Mouse (Mus musculus) midbrain, embryonic 10.5 days (tissue): ENCODE data around the gene Agxt. TPM values are rescaled to one million over a fixed set of nuclear protein-coding genes. Genes with fewer than 3 reads are reported as not detected.

Experiments used
- DNase-seq: peaks from one replicate; pipeline ENCODE4 v3.0.0-alpha.2; 2017; ENCODE audit warnings: low spot score
- H3K27ac ChIP-seq: fragments of 300-500 bp; sonication (generic); replicated peaks from 2 replicates; pipeline ENCODE4 v1.5.1; 2016; ENCODE audit warnings: mild to moderate bottlenecking
- H3K27me3 ChIP-seq: fragments of 300-500 bp; sonication (generic); 2 replicates; pipeline ENCODE4 v1.6.1; 2016; ENCODE audit warnings: low read depth, mild to moderate bottlenecking; ENCODE audit not compliant: poor library complexity, severe bottlenecking
- H3K36me3 ChIP-seq: fragments of 300-500 bp; sonication (generic); 2 replicates; pipeline ENCODE4 v1.6.1; 2016; ENCODE audit warnings: mild to moderate bottlenecking, moderate library complexity
- H3K4me1 ChIP-seq: fragments of 300-500 bp; sonication (generic); 2 replicates; pipeline ENCODE4 v1.6.1; 2016
- H3K4me3 ChIP-seq: fragments of 300-500 bp; sonication (generic); 2 replicates; pipeline ENCODE4 v1.5.1; 2016; ENCODE audit warnings: mild to moderate bottlenecking, moderate library complexity
- H3K9me3 ChIP-seq: fragments of 300-500 bp; sonication (generic); replicated peaks from 2 replicates; pipeline ENCODE4 v1.6.1; 2016; ENCODE audit warnings: mild to moderate bottlenecking
- WGBS: fragments of 180-500 bp; shearing (Covaris S2); methylation state at CpG from one replicate; pipeline ENCODE4 v1.1.7; 2016; 5-methylcytosine and 5-hydroxymethylcytosine counted together
- polyA plus RNA-seq: library from polyadenylated mRNA; unstranded; fragments of >200 nt; fragmentation: Nextera tagmentation; extraction: Ambion mirVana; gene quantifications from 2 replicates; pipeline ENCODE4 v1.2.1, GENCODE M21; 2016

Agxt gene
- polyA plus RNA-seq: not detected in 2 replicates

DNA sequence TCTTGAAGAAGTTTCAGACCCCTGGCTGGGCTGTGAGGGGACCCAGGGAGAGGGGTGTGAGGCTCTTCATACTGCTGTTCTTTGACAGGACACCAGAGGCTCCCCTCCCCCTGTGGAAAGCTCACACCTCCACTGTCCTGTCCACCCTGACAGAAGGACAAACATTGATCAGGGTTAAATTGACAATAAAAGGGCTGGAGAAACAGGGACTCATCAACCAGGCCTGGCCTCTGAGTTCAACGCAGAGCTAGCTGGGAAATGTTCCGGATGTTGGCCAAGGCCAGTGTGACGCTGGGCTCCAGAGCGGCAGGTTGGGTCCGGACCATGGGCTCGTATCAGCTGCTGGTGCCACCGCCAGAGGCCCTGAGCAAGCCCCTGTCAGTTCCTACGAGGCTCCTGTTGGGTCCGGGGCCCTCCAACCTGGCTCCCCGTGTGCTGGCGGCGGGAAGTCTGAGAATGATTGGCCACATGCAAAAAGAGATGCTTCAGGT lies at the start of gene Agxt:
Agxt (plus strand) TSS at position 205 of the 491 bp plus-strand sequence.
- Histone ChIP-seq H3K4me3 (no peak within 1 kb of the TSS), H3K4me1 (0 out of 2 replicates have a peak, but pooled peaks cover 6% of the 10 kb centered on the region), H3K27ac (no peak within 1 kb of the TSS), H3K36me3 (no peaks in the 10 kb centered on the region), H3K27me3 (no peaks in the 10 kb centered on the region), H3K9me3 (no peaks in the 10 kb centered on the region)
- WGBS: 88% methylated on average over 12 of the region's 12 CpGs
- no peak for DNase-seq

DNA sequence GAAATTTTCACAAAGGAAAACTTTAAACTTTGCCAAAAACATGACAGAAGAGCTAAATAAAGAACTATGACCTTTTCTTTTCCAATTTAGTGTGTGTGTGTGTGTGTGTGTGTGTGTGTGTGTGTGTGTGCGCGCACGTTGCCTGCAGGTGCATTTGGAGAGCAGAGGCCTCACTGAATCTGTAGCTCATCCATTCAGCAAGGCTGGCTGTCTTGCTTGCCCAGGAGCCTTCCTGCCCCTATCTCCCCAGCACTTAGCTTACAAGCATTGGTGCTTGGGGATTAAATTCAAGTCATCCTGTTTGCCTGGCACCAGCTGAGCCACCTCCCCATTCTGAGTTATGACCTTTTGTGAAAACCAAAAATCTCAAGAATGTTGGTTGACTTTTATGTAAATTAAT lies 42.5 kb upstream of the Agxt start:
- Histone ChIP-seq H3K4me1 (peaks cover 22% of the 10 kb centered on the region), H3K9me3 (no peaks in the 10 kb centered on the region), H3K27me3 (0 out of 2 replicates have a peak, but pooled peaks cover 4% of the 10 kb centered on the region), H3K27ac (no peak overlapping the region), H3K4me3 (no peak overlapping the region), H3K36me3 (peaks cover 2% of the 10 kb centered on the region; the same call in 1 of the 2 replicates)
- no peak for DNase-seq
- WGBS: 94% methylated on average over 3 of the region's 3 CpGs

DNA sequence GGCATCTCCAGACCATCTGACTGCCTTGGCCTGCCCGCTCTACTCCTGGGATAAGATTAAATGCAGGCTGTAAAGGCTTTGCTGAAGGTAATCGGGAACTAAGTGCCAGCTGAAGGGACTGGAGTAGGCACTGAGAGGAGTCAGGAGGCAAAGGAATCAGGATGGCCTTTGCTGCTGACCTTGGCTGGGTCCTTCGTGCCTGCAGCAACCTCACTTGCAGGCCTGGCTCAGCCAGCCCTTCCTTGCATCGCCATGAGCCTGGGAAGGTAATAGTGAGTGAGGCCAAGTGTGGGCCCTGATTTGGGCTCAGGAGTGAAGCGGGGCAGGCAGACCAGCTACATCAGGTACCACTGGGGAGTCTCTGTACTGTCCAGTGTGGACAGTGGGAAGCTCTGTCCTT lies 36.1 kb upstream of the Agxt start:
- no peak overlapping the region for H3K4me3 ChIP-seq
- peaks cover 61% of the 10 kb centered on the region for H3K27me3 ChIP-seq
- no peak for DNase-seq
- no peak overlapping the region for H3K27ac ChIP-seq
- WGBS: 94% methylated on average over 5 of the region's 5 CpGs
- H3K4me1 ChIP-seq: peaks cover 53% of the 10 kb centered on the region
- H3K9me3 ChIP-seq: no peaks in the 10 kb centered on the region
- H3K36me3 ChIP-seq: no peaks in the 10 kb centered on the region; the same call in 1 of the 2 replicates

DNA sequence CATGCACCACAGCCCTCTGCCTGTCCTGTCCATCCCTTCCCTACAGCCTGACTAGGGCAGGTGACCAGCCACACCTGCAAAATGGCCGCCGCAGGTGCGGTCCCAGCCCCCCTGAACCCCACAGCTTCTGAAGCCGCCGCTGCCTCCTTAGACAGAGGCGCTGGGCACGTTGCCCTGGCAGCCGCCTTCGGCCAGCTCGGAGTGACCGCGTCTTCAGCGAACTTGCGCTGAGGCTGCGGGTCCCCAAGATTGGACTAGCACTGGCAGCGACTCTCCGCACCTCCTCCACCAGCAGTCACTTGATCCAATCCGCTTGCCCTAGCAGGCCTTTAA lies 34.8 kb upstream of the Agxt start:
- peak overlapping the region; percentile 86 for H3K27ac ChIP-seq
- DNase-seq: no peak
- H3K27me3 ChIP-seq: peaks cover 61% of the 10 kb centered on the region
- peaks cover 50% of the 10 kb centered on the region for H3K4me1 ChIP-seq
- WGBS: 4% methylated on average over 18 of the region's 18 CpGs
- H3K4me3 ChIP-seq: peak overlapping the region; percentile 79
- no peaks in the 10 kb centered on the region for H3K9me3 ChIP-seq
- H3K36me3 ChIP-seq: no peaks in the 10 kb centered on the region; the same call in 1 of the 2 replicates

DNA sequence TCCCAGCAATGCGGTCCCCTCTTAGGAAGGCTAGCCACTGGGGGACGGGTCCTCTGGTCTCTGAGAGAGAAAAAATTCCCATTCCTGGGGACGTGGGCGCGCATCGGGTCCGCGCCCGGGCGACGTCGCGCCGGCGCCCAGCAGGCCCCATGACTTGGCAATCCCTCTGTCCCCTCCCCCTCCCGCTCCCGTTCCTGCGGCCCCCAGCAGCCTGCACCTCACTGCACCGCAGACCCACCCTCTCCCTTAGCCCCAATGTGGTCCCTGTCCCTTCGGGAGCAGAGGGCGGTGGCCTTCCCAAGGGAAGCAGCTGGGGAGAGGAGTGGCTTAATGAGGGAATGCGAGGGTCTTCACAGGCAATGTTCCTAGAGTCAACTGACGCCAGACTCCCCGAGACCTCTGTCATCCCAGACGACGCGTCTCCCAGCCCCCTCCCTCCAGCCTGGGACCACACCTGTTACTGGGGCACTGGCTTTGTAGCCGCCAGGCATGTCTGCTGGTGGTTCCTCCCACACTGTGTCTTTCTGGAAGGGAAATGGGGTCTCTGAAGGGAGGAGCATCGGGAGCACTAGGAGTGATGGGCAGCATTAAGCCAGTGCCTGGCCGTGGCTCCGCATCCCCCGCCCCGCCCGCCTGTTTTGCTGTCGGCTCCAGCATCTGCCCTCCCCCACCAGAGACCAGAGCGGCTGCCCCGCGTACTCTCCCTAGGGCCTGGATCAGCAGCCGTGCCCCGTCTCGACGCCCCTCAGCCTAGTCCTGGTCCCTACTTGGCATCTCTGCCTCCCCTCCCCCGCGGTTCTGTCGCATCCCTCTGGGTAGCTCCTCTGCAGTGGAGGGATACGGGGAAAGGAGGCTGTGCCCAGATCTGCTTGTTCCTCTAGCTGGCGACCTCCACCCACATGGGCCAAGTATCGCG lies 34.2 kb upstream of the Agxt start:
- Histone ChIP-seq H3K4me3 (peak overlapping the region; percentile 79), H3K27me3 (peaks cover 61% of the 10 kb centered on the region), H3K27ac (peak overlapping the region; percentile 86), H3K36me3 (no peaks in the 10 kb centered on the region; the same call in 1 of the 2 replicates), H3K4me1 (peaks cover 44% of the 10 kb centered on the region), H3K9me3 (no peaks in the 10 kb centered on the region)
- DNase-seq: peak; percentile 68
- 1% methylated on average over 49 of the region's 49 CpGs for WGBS

DNA sequence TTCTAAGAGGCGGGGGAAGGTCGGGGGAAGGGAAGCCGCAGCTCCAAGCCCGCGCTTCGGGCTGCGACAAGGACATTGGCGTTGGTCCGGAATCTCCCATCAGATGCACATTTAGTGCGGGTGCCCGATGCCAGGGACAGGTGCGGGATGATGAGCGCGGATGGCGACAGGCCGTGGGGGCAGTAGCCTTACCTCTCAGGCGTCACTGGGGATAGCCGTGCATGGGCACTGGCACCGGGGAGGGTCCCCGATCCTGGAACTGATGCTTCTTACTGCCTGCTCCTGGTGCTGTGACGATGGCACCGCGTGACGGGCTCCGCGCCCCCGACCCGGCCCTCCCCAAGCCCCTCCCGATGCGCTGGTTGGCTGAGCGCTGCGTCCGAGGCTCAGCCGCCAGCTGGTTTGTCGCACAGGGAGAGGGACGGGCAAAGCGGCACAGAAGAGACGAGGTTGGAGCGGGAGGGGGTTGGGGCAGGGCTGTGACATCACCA lies 33.4 kb upstream of the Agxt start, which contains the start of gene Kif1a:
Kif1a (minus strand) TSS at position 381 of the 491 bp plus-strand sequence.
- Histone ChIP-seq H3K9me3 (no peaks in the 10 kb centered on the region), H3K4me1 (peaks cover 37% of the 10 kb centered on the region), H3K27ac (peak within 1 kb of the TSS; percentile 86), H3K27me3 (peaks cover 61% of the 10 kb centered on the region), H3K36me3 (no peaks in the 10 kb centered on the region; the same call in 1 of the 2 replicates), H3K4me3 (peak within 1 kb of the TSS; percentile 79)
- peak; percentile 81 for DNase-seq
- WGBS: under 1% methylated on average over 39 of the region's 39 CpGs

DNA sequence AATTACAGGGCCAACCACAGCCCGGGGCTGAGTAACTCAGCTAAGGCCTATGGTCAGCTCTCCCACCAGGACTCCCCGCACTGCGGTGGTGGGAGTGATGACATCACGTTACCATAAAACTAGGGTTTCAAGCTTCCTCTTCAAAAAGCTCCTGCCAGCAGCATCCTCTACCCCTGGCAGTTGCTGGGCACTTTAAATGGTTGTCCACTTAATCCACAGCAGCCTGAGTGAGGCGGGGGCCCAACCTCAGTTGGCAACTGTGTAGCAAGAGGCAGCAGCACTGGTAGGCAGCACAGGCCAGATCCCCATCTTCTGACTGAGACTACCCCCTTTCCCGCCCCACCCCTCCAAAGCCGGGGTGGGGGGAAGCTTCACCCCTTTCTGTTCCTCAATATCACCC lies 32.3 kb upstream of the Agxt start:
- WGBS: 69% methylated on average over 7 of the region's 7 CpGs
- DNase-seq: no peak
- peaks cover 56% of the 10 kb centered on the region for H3K27me3 ChIP-seq

DNA sequence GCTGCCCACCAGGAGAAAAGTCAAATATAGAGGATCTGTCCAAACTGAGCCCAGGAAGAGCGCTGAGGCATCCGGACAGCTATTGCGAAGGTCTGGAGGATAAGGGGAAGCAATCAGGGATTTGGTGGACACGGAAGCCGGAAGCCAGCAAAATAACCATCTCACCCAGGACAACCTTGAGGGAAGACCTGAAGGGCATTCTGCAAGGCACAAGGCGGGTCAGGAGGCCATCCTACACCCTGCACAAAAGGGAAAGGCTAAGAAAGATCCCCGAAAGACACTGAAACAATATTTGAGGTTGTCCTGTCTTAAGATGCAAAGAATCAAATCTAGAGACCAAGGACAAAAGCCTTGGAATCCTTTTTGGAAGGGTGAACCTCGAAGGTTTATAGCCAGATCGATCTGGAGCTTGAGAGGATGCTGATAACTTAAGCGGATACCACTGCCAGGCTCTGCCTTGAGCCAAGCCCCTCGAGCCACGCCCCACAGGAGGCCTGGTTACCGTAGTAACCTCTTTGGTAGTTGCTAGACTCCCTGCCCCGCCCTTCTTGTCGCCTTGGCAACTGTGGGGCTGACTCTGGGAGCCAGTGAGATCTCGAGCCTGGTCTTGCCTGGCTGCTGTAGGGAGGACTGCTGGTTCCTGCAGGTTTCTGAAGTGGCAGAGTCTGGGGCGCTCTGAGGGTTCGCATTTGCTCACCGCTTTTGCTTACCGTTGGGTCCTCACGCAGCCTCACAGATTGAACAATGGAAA lies 20.2 kb upstream of the Agxt start:
- H3K27ac ChIP-seq: peak overlapping the region; percentile 82
- 25% methylated on average over 21 of the region's 21 CpGs for WGBS
- H3K27me3 ChIP-seq: peaks cover 7% of the 10 kb centered on the region
- no peaks in the 10 kb centered on the region for H3K36me3 ChIP-seq
- peaks cover 2% of the 10 kb centered on the region; the same call in 1 of the 2 replicates for H3K9me3 ChIP-seq
- H3K4me1 ChIP-seq: peaks cover 18% of the 10 kb centered on the region
- peak overlapping the region; percentile 53 for H3K4me3 ChIP-seq
- DNase-seq: peak; percentile 98

More for the DNA sequence above, 32.3 kb upstream of the Agxt start:
- Histone ChIP-seq H3K4me1 (peaks cover 36% of the 10 kb centered on the region), H3K9me3 (no peaks in the 10 kb centered on the region), H3K27ac (no peak overlapping the region), H3K36me3 (no peaks in the 10 kb centered on the region), H3K4me3 (no peak overlapping the region)

DNA sequence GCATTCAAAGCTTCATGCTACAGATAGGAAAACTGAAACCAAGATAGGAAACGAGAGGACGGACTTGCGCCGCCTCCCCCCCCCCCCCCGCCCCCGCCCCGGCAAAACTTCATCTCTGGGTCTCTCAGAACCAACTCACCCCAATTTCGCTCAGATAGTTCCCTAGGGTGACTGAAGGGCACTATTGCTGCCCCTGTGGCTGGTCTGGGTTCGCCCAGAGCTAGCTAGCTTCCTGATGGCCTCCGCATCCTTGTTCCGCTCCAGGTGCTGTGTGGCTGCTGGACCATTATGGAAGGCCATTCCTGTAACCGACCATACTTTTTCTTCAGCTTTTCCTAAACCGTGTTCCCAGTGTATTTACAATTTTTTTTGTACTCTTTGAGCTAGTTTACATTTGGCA lies 19.6 kb upstream of the Agxt start:
- Histone ChIP-seq H3K36me3 (no peaks in the 10 kb centered on the region), H3K4me1 (peaks cover 18% of the 10 kb centered on the region), H3K27ac (peak overlapping the region; percentile 82), H3K9me3 (peaks cover 2% of the 10 kb centered on the region; the same call in 1 of the 2 replicates), H3K4me3 (peak overlapping the region; percentile 53), H3K27me3 (peaks cover 7% of the 10 kb centered on the region)
- DNase-seq: no peak
- 13% methylated on average over 13 of the region's 13 CpGs for WGBS

DNA sequence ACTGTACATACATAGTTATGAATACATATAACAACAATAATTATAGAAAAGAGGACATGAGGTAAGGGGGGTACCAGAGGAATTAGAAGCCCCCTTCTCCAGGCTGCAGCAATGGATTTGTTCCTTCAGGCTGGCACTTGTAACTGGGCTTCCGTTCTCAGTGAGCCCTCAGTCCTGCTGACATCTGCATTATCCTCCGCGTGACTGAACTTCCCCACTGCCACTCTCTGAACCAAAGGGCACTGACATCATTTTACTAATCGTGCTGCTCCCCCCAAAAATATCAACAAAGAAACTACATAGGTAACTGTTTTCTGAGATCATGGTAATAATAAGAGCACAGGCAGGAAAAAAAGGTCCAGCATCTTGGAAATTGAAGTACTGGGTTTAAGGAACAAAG lies 16.2 kb upstream of the Agxt start:
- Histone ChIP-seq H3K4me1 (peaks cover 18% of the 10 kb centered on the region), H3K36me3 (no peaks in the 10 kb centered on the region), H3K27me3 (peaks cover 5% of the 10 kb centered on the region), H3K27ac (no peak overlapping the region), H3K4me3 (no peak overlapping the region), H3K9me3 (no peaks in the 10 kb centered on the region)
- no peak for DNase-seq
- 47% methylated on average over 4 of the region's 4 CpGs for WGBS

DNA sequence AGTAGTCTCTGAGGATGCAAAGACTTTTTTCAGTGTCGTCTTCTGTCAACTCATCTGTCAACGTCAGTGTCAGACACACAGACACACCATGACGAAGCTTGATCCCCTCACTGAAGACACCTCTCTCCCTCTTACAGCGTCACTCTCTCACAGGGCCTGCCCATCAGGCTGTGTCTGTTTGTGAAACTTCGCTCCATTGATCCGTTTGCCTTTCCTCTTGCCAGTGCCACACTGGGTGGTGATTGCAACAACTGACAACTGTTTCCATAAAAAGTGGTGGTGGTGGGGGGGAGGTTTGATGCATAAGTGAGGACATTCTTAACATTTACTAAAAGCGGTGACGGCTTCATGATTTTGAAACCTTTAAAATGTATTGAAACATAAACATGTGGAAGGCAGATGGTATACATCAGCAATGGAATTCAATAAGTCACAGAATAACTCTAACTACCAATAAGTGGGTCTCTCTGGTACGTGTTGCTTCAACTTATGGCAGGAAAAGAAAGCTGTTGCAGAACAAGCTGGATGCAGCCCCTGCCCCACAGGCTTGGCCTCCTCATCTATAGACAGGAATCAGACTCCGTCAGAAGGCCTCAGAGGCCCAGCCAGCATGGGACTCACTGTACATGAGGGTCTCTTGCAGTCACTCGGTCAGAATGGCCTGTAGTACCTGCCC lies 11.7 kb upstream of the Agxt start:
- Histone ChIP-seq H3K27me3 (no peaks in the 10 kb centered on the region), H3K4me1 (0 out of 2 replicates have a peak, but pooled peaks cover 9% of the 10 kb centered on the region), H3K36me3 (no peaks in the 10 kb centered on the region), H3K9me3 (no peaks in the 10 kb centered on the region), H3K27ac (no peak overlapping the region), H3K4me3 (no peak overlapping the region)
- DNase-seq: no peak
- 87% methylated on average over 11 of the region's 11 CpGs for whole genome bisulfite sequencing

DNA sequence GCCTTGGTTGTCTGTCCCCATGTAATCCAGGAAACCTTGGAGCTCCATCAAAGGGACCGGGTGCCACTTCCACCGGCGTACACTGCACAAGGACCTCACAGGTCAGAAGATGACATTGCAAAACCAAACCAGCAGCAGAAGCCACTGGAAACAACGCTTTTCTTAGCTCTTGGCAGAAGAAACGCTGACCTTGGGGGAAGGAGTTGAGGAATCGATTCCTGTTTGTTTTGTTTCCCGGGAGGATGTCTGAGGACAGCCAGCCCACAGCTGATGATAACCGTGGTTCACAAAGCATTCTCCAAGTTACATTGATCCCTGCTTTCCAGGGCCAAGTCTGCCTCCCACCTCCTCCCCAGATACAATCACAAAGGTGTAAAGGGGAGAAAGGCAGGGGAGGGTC lies 11.0 kb upstream of the Agxt start:
- WGBS: 74% methylated on average over 8 of the region's 8 CpGs
- Histone ChIP-seq H3K4me1 (peaks cover 10% of the 10 kb centered on the region), H3K36me3 (no peaks in the 10 kb centered on the region), H3K4me3 (no peak overlapping the region), H3K27ac (no peak overlapping the region), H3K9me3 (no peaks in the 10 kb centered on the region), H3K27me3 (no peaks in the 10 kb centered on the region)
- no peak for DNase-seq
